Mouse (Mus musculus) liver, embryonic 16.5 days (tissue): ENCODE measurements around the gene Lfng. TPM values are rescaled to one million over a fixed set of nuclear protein-coding genes. Genes with fewer than 3 reads are reported as not detected.

Experiments used
- ATAC-seq: fragments of 200-750 bp; cut with Nextera tagmentation; 2 replicates; pipeline ENCODE4 v1.8.0; 2017; ENCODE audit warnings: low read depth, mild to moderate bottlenecking, moderate number of reproducible peaks, moderate library complexity
- H3K27ac ChIP-seq: fragments of 300-500 bp; sonication (generic); 2 replicates; pipeline ENCODE4 v1.5.1; 2014; ENCODE audit warnings: mild to moderate bottlenecking, low read length
- H3K27me3 ChIP-seq: fragments of 300-500 bp; sonication (generic); 2 replicates; pipeline ENCODE4 v1.6.1; 2014; ENCODE audit warnings: low read depth, low read length, mixed read lengths; ENCODE audit not compliant: control insufficient read depth, insufficient read depth
- H3K36me3 ChIP-seq: fragments of 300-500 bp; sonication (generic); 2 replicates; pipeline ENCODE4 v1.6.1; 2014; ENCODE audit warnings: mild to moderate bottlenecking; ENCODE audit not compliant: control insufficient read depth, insufficient read depth
- H3K4me1 ChIP-seq: fragments of 300-500 bp; sonication (generic); 2 replicates; pipeline ENCODE4 v1.6.1; 2014; ENCODE audit warnings: low read depth, low read length, mixed read lengths; ENCODE audit not compliant: control insufficient read depth
- H3K4me2 ChIP-seq: fragments of 300-500 bp; sonication (generic); 2 replicates; pipeline ENCODE4 v1.6.1; 2014; ENCODE audit warnings: low read depth, low read length, mixed read lengths
- H3K4me3 ChIP-seq: fragments of 300-500 bp; sonication (generic); 2 replicates; pipeline ENCODE4 v1.5.1; 2014; ENCODE audit warnings: low read depth, mild to moderate bottlenecking, low read length
- H3K9ac ChIP-seq: fragments of 300-500 bp; sonication (generic); 2 replicates; pipeline ENCODE4 v1.6.1; 2014; ENCODE audit warnings: low read depth, low read length
- H3K9me3 ChIP-seq: fragments of 300-500 bp; sonication (generic); replicated peaks from 2 replicates; pipeline ENCODE4 v1.6.1; 2016; ENCODE audit warnings: low read length; ENCODE audit not compliant: control insufficient read depth
- WGBS: fragments of 180-500 bp; shearing (Covaris S2); extraction: QIAGEN DNeasy Blood & Tissue Kit; methylation state at CpG from one replicate; pipeline ENCODE4 v1.1.7; 2014; ENCODE audit not compliant: insufficient replicate concordance; 5-methylcytosine and 5-hydroxymethylcytosine counted together
- polyA plus RNA-seq: library from polyadenylated mRNA; unstranded; fragments of >200 nt; fragmentation: Nextera tagmentation; extraction: Ambion mirVana; gene quantifications from 2 replicates; pipeline ENCODE4 v1.2.1, GENCODE M21; 2015

The Lfng gene
- polyA plus RNA-seq, 1 experiment from 2014 or later = 8.3 TPM

DNA sequence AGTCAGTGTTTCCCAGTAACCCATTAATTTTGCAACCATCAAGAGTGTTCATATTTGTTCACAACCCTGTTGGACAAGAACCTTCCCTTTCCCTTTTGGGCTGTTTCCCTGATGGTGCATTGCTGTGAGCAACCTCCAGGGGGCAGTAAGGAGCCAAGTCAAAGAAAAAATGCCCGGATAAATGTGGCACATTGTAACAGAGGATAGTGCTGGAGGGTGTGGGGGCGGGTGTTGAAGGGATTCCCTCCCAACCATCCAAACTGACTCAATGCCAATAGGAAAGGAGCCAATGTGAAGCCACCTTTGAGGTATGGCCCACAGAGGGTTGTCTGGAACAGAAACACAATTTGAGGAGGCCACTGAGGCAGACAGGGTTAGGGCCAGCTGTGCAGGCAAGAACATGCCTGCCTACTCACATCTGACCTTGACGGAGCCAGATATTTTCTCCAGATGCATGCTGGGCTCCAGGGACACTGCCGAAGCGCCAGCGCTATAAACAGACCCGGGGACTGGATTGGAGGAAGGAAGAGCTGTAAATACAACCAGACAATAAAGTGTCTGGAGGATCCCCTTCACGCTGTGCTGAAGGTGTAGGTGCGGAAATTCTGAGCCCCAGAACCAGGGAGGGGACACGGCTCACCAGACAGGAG is 38.7 kb upstream of the Lfng start:
- WGBS = 22% methylated on average over 10 of the region's 10 CpGs
- Histone ChIP-seq H3K9ac (0 out of 2 replicates have a peak overlapping the region, but pooled peaks have one; percentile 20), H3K4me2 (peak overlapping the region; percentile 24; the same call in 1 of the 2 replicates), H3K36me3 (no peaks in the 10 kb centered on the region), H3K4me3 (no peak overlapping the region), H3K9me3 (no peaks in the 10 kb centered on the region), H3K4me1 (peaks cover 37% of the 10 kb centered on the region), H3K27ac (no peak overlapping the region), H3K27me3 (no peaks in the 10 kb centered on the region)
- ATAC-seq = no peak

DNA sequence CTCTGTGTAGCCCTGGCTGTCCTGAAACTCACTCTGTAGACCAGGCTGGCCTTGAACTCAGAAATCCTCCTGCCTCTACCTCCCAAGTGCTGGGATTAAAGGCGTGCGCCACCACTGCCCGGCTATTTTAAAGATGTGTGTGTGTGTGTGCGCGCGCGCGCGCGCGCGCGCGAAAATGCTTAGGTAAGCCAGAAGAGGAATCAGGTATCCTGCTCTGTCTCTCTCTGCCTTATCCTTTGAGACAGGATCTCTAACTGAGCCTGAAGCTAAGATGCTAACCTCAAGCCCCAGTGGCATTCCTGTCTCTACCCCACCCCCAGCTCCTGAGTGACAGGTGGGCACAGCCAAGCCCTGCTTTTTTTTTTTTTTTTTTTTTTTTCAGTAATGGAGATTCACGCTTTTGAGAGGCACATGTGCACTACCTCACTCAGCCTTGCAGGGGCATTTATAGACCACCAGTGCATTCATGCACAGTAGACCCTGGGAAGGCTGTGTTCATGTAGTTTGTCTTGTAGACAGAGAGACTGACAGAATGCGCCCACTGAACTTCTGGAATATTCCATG is 38.0 kb upstream of the Lfng start:
- 86% methylated on average over 16 of the region's 16 CpGs for WGBS
- H3K4me2 ChIP-seq = no peak overlapping the region
- H3K9ac ChIP-seq = no peak overlapping the region
- no peaks in the 10 kb centered on the region for H3K9me3 ChIP-seq
- ATAC-seq = no peak
- no peaks in the 10 kb centered on the region for H3K27me3 ChIP-seq
- no peak overlapping the region for H3K4me3 ChIP-seq
- peaks cover 37% of the 10 kb centered on the region for H3K4me1 ChIP-seq
- H3K36me3 ChIP-seq = no peaks in the 10 kb centered on the region
- no peak overlapping the region for H3K27ac ChIP-seq

DNA sequence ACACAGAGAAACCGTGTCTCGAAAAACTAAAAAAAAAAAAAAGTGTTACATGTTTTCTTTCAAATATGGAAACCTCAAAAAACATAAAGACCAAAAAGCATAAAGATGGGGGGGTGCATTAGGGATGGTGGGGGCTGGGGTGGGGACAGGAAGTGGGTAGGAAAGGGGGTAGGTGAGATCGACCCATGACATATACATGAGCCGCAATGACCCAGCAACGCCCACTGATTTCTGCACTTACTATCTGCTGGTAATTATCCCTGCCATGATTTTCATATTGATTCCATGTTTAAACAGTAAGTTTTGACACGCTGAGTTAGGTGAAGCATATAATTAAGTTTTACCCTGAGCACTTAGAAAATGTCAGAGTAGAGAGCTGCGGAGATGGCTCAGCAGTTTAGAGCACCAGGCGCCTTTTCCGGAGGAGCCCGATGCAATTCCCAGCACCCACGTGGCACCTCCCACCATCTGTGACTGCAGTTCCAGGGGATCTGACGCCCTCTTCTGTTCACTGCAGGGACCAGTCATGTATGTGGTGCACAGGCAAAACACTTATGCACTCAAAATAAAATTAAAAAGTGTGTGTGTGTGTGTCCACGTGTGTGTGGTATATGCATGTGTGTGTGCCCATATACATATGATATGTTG is 36.8 kb upstream of the Lfng start:
- H3K36me3 ChIP-seq = no peaks in the 10 kb centered on the region
- 74% methylated on average over 13 of the region's 13 CpGs for WGBS
- ATAC-seq = no peak
- H3K9me3 ChIP-seq = no peaks in the 10 kb centered on the region
- H3K4me3 ChIP-seq = no peak overlapping the region
- H3K4me2 ChIP-seq = no peak overlapping the region
- no peak overlapping the region for H3K27ac ChIP-seq
- no peak overlapping the region for H3K9ac ChIP-seq
- peaks cover 25% of the 10 kb centered on the region for H3K4me1 ChIP-seq
- no peaks in the 10 kb centered on the region for H3K27me3 ChIP-seq

DNA sequence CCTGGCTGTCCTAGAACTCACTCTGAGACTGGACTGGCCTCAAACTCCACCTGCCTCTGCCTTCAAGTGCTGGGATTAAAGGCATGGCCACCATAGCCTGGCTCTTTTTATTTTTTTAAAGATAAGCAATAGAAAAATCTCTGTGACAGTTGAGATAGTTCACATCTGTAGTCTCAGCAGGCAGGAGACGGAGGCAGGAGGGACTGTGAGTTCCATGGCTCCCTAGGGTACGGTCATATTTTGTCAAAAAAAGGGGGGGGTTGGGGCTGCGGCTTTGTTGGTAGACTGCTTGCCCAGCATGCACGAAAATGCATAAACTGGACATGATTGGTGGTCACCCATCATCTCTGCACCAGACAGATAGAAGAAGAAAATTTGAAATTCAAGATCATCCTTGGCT is 35.9 kb upstream of the Lfng start:
- Histone ChIP-seq H3K27ac (no peak overlapping the region), H3K27me3 (no peaks in the 10 kb centered on the region), H3K9me3 (no peaks in the 10 kb centered on the region), H3K4me2 (no peak overlapping the region), H3K4me1 (peaks cover 21% of the 10 kb centered on the region), H3K36me3 (no peaks in the 10 kb centered on the region), H3K4me3 (no peak overlapping the region), H3K9ac (no peak overlapping the region)
- WGBS = 61% methylated on average over 4 of the region's 4 CpGs
- no peak for ATAC-seq

DNA sequence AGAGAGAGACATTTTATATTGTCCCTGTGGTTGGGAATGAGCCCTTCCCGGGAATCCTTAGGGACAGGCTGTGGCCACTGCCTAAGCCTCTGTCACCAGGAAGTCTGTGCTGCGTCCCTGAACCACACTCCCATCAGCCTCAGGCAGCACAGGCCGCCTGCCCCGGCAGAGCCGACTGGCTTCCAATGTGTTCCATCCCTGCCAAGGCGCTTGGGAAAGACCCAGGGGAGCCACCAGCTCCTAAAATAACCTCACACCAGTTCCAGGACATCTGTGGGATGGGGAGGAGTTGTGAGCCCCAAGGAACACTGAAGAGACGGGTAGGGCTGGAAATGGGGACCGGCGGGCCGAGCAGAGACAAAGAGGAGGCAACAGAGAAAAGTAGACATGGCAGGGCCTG is 35.4 kb upstream of the Lfng start:
- Histone ChIP-seq H3K4me2 (no peak overlapping the region), H3K36me3 (no peaks in the 10 kb centered on the region), H3K27ac (no peak overlapping the region), H3K9me3 (no peaks in the 10 kb centered on the region), H3K4me1 (peaks cover 20% of the 10 kb centered on the region), H3K4me3 (no peak overlapping the region), H3K27me3 (no peaks in the 10 kb centered on the region), H3K9ac (no peak overlapping the region)
- 65% methylated on average over 10 of the region's 10 CpGs for WGBS
- ATAC-seq = no peak

DNA sequence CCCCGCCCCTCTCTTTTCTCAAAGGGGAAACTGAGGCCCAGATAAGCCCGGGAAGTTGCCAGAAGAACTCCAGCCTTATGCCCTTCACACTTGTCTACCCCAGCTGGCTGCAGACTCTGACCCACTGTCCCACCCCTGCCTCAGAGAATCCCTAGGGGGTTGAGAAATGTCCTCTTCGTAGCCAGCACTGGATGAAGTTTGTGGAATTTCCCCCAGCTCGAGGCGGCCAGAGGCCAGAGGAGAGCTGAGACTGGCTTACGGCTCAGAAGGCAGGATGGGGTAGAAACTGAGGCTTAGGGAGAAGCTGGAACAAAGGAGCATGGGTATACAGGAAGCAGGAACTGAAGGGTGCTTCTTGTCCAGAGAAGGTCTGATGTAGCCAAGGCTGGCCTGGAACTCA is 34.5 kb upstream of the Lfng start:
- ATAC-seq = no peak
- Histone ChIP-seq H3K4me3 (no peak overlapping the region), H3K27ac (no peak overlapping the region), H3K4me2 (no peak overlapping the region), H3K9me3 (no peaks in the 10 kb centered on the region), H3K27me3 (no peaks in the 10 kb centered on the region), H3K36me3 (no peaks in the 10 kb centered on the region), H3K4me1 (peaks cover 11% of the 10 kb centered on the region), H3K9ac (no peak overlapping the region)
- whole genome bisulfite sequencing = 66% methylated on average over 6 of the region's 6 CpGs

DNA sequence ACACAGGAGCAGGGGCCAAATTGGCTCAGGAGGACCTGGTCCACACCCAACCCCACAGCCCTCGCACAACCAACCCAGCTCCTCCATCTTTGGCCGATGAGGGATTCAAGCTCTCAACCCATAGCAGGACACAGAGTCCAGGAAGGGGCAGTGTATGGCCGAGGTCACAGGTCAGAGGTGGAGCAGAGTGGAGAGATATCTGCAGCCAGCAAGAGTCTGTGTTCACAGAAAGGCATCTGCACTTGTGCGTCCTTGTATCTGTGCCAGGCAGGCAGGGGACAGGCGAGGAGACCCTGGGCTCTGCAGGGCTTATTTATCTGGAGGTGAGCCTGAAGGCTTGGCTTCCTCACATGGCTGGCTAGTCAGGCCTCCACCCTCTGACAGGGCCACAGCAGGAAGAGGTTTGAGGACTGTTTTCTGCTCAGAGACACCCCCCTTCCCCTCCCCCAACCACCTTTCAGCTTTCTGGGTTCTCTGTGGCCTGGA is 31.7 kb upstream of the Lfng start:
- 32% methylated on average over 5 of the region's 5 CpGs for WGBS
- ATAC-seq = 0 out of 2 replicates have a peak, but pooled peaks have one; percentile 6

DNA sequence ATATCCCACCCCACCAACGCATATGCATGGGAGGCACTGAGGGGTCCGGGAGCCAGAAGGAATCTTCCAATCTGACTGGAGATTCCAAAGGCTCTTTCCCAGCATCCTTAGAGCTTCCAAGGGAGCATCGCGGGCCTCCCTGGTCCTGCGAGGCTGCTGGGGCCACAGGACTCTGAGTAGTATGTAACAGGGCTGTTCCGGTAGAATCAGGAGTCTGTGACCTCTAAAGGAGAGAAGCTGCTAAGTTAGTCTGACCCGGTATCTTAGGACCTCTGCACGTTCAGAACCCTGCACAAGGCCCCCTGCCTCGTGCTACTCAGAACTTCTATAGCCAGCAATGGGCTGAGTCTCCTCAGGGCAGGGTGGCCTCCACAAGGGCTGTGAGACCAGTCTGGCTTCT is 27.9 kb upstream of the Lfng start:
- no peak for ATAC-seq
- Histone ChIP-seq H3K9ac (no peak overlapping the region), H3K27ac (no peak overlapping the region), H3K4me1 (peaks cover 2% of the 10 kb centered on the region; the same call in 1 of the 2 replicates), H3K4me2 (no peak overlapping the region), H3K36me3 (no peaks in the 10 kb centered on the region), H3K9me3 (no peaks in the 10 kb centered on the region), H3K27me3 (no peaks in the 10 kb centered on the region), H3K4me3 (no peak overlapping the region)
- 67% methylated on average over 9 of the region's 9 CpGs for WGBS

More for the DNA sequence above, 31.7 kb upstream of the Lfng start:
- Histone ChIP-seq H3K4me3 (no peak overlapping the region), H3K36me3 (no peaks in the 10 kb centered on the region), H3K27ac (no peak overlapping the region), H3K9me3 (no peaks in the 10 kb centered on the region), H3K4me2 (no peak overlapping the region), H3K4me1 (peaks cover 2% of the 10 kb centered on the region; the same call in 1 of the 2 replicates), H3K27me3 (no peaks in the 10 kb centered on the region), H3K9ac (no peak overlapping the region)

DNA sequence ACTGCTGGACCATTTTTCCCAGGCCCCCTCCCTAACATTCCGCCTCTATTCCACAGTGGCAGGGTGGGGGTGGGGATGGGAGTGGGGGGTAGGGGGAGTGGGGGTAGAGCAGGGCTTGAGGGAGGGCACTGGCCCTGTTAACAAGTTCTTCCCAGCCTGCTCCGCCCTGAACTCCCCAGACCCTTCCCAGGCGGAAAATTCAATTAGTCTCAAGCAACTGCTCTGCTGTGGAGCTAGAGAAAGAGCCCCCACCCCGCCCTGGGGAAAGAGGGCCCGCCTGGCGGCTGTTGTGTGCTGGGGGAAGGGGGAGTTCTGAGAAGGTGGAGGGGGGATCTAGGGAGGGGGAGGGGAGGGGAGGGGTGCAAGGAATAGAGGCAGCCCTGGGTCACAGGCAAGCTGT is 27.3 kb upstream of the Lfng start:
- Histone ChIP-seq H3K27me3 (no peaks in the 10 kb centered on the region), H3K27ac (no peak overlapping the region), H3K9ac (no peak overlapping the region), H3K4me1 (peaks cover 2% of the 10 kb centered on the region; the same call in 1 of the 2 replicates), H3K4me2 (no peak overlapping the region), H3K4me3 (no peak overlapping the region), H3K36me3 (no peaks in the 10 kb centered on the region), H3K9me3 (no peaks in the 10 kb centered on the region)
- WGBS = 43% methylated on average over 6 of the region's 6 CpGs
- no peak for ATAC-seq
